8 mouse cellular contexts compared by ENCODE assay signal in the genomic region with DNA sequence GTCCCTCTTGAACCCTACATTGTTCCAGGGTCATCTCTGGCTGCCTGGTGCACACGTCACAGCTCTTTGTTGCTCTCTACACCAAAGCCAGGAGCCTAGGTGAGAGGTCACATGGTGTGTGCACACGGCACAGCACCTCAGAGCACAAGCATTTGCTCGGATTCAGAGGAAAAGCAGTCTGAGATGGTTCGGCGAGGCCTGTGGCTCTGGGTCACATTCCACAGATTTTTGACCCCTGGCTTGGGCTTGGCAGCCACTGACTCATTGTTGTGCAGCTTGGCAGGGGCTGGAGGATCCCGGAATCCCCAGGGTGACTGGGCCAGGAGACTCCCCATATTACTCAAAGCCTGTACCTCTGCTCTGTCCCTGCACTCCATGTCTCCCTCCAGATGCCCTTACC. TPM values are rescaled to one million over a fixed set of nuclear protein-coding genes. Genes with fewer than 3 reads are reported as not detected.
DNase-seq lines count a peak whose midpoint lies in the region; ATAC-seq lines count a peak whose summit lies in the region.

No protein-coding gene starts in this region.

- peak overlapping the region; percentile 81 for H3K27ac ChIP-seq in hindbrain, embryonic 10.5 days
- no peak overlapping the region for H3K27ac ChIP-seq in hindbrain, embryonic 14.5 days
- peak overlapping the region; percentile 12; the same call in 1 of the 2 replicates for H3K27ac ChIP-seq in heart, embryonic 11.5 days (ENCODE audit: low read depth, low read length)
- peak overlapping the region; percentile 59; the same call in 1 of the 2 replicates for H3K27ac ChIP-seq in limb, embryonic 10.5 days

- 4% methylated on average over 6 of the region's 6 CpGs for WGBS in hindbrain, embryonic 10.5 days
- WGBS in hindbrain, embryonic 14.5 days: 16% methylated on average over 6 of the region's 6 CpGs
- WGBS in heart, embryonic 11.5 days (ENCODE audit: insufficient replicate concordance): 18% methylated on average over 6 of the region's 6 CpGs
- WGBS in limb, embryonic 10.5 days: 21% methylated on average over 6 of the region's 6 CpGs

- peaks cover 71% of the 10 kb centered on the region for H3K4me1 ChIP-seq in hindbrain, embryonic 10.5 days (replicated peaks)
- H3K4me1 ChIP-seq in hindbrain, embryonic 14.5 days (replicated peaks; ENCODE audit: control insufficient read depth, insufficient read depth, low read length): peaks cover 14% of the 10 kb centered on the region
- H3K4me1 ChIP-seq in heart, embryonic 11.5 days (ENCODE audit: control insufficient read depth, insufficient read depth, low read length): peaks cover 39% of the 10 kb centered on the region
- H3K4me1 ChIP-seq in limb, embryonic 10.5 days: peaks cover 30% of the 10 kb centered on the region

- H3K36me3 ChIP-seq in hindbrain, embryonic 10.5 days: peaks cover 11% of the 10 kb centered on the region
- no peaks in the 10 kb centered on the region for H3K36me3 ChIP-seq in hindbrain, embryonic 14.5 days (replicated peaks; ENCODE audit: control insufficient read depth, insufficient read depth)
- peaks cover under 1% of the 10 kb centered on the region; the same call in 1 of the 2 replicates for H3K36me3 ChIP-seq in heart, embryonic 11.5 days (ENCODE audit: control insufficient read depth, insufficient read depth, low read length)
- peaks cover 9% of the 10 kb centered on the region for H3K36me3 ChIP-seq in limb, embryonic 10.5 days

- H3K4me3 ChIP-seq in hindbrain, embryonic 10.5 days: no peak overlapping the region
- no peak overlapping the region for H3K4me3 ChIP-seq in hindbrain, embryonic 14.5 days (replicated peaks; ENCODE audit: low read length)
- H3K4me3 ChIP-seq in heart, embryonic 11.5 days (ENCODE audit: low read depth, low read length): no peak overlapping the region
- H3K4me3 ChIP-seq in limb, embryonic 10.5 days: no peak overlapping the region

- no peaks in the 10 kb centered on the region for H3K9me3 ChIP-seq in hindbrain, embryonic 10.5 days
- no peaks in the 10 kb centered on the region for H3K9me3 ChIP-seq in hindbrain, embryonic 14.5 days (ENCODE audit: control insufficient read depth, low read length)
- no peaks in the 10 kb centered on the region for H3K9me3 ChIP-seq in heart, embryonic 11.5 days (replicated peaks; ENCODE audit: control insufficient read depth, low read length)
- no peaks in the 10 kb centered on the region for H3K9me3 ChIP-seq in limb, embryonic 10.5 days (replicated peaks)

- no peak for ATAC-seq in hindbrain, embryonic 14.5 days (ENCODE audit: low FRiP score)
- no peak for ATAC-seq in heart, embryonic 11.5 days (replicated peaks; ENCODE audit: insufficient number of reproducible peaks, low FRiP score, low TSS enrichment)
- no peak for ATAC-seq in erythroid progenitor cell, adult 5-6 weeks (replicated peaks; ENCODE audit: low FRiP score, poor library complexity, severe bottlenecking)

- no peaks in the 10 kb centered on the region for H3K27me3 ChIP-seq in hindbrain, embryonic 10.5 days (ENCODE audit: insufficient read depth, poor library complexity, severe bottlenecking)
- no peaks in the 10 kb centered on the region for H3K27me3 ChIP-seq in hindbrain, embryonic 14.5 days (ENCODE audit: control insufficient read depth, insufficient read depth, low read length)
- H3K27me3 ChIP-seq in heart, embryonic 11.5 days (ENCODE audit: control insufficient read depth, insufficient read depth, low read length): no peaks in the 10 kb centered on the region
- H3K27me3 ChIP-seq in limb, embryonic 10.5 days (ENCODE audit: low read depth, poor library complexity, severe bottlenecking): no peaks in the 10 kb centered on the region

- no peak overlapping the region for H3K9ac ChIP-seq in hindbrain, embryonic 14.5 days
- no peak overlapping the region for H3K9ac ChIP-seq in heart, embryonic 11.5 days (ENCODE audit: low read depth, low read length)

- peak; percentile 70 for DNase-seq in hindbrain, embryonic 10.5 days (ENCODE audit: low spot score)
- DNase-seq in hindbrain, embryonic 14.5 days (ENCODE audit: low spot score): no peak
- DNase-seq in adrenal gland, postnatal 14 days: peak; percentile 86
- peak; percentile 38 for DNase-seq in limb, embryonic 10.5 days (ENCODE audit: low spot score)
- no peak for DNase-seq in layer of hippocampus, adult 18-20 months (ENCODE audit: low spot score in 2 of 2)
- DNase-seq in cerebellum, postnatal 14 days: no peak

- no peak overlapping the region for H3K4me2 ChIP-seq in hindbrain, embryonic 14.5 days (replicated peaks)
- no peak overlapping the region for H3K4me2 ChIP-seq in heart, embryonic 11.5 days

RNA-seq across cellular contexts. Expression of a gene that starts 34.8 kb away (rescaled TPM):
- polyA plus RNA-seq in hindbrain, embryonic 10.5 days (2016; fragmentation: Nextera tagmentation; extraction: Ambion mirVana): 68.8 and 77.5 TPM in 2 replicates
- 55.0 and 58.4 TPM in 2 replicates for polyA plus RNA-seq in hindbrain, embryonic 14.5 days (2014; fragmentation: Nextera tagmentation; extraction: Ambion mirVana)
- 13.6 and 14.9 TPM in 2 replicates for total RNA-seq in adrenal gland, postnatal 14 days (2021)
- polyA plus RNA-seq in heart, embryonic 11.5 days (2014; fragmentation: Nextera tagmentation; extraction: Ambion mirVana): 78.8 and 85.1 TPM in 2 replicates
- 67.5 and 83.4 TPM in 2 replicates for polyA plus RNA-seq in limb, embryonic 10.5 days (2016; fragmentation: Nextera tagmentation; extraction: Ambion mirVana)
- total RNA-seq in layer of hippocampus, adult 18-20 months (2021): 10 to 100 TPM; 42.5 to 46.0 TPM
- 0.42 and 1.4 TPM in 2 replicates for total RNA-seq in erythroid progenitor cell, adult 5-6 weeks (2015; ENCODE audit: low replicate concordance)
- total RNA-seq in erythroid progenitor cell, adult 5-6 weeks (2017; ENCODE audit: low replicate concordance): 0.90 and 1.2 TPM in 2 replicates

Comparison
In these comparisons a context has a peak if more than half of its experiments do, and no peak if none do; other contexts are left out.
1. DNase-seq: peak in hindbrain, embryonic 10.5 days (single experiment), adrenal gland, postnatal 14 days (single experiment) and limb, embryonic 10.5 days (single experiment); none in hindbrain, embryonic 14.5 days (single experiment), layer of hippocampus, adult 18-20 months (0 of 2) and cerebellum, postnatal 14 days (0 of 2).